Comparison of ENCODE assay signal across 30 mouse cellular contexts in the genomic region with DNA sequence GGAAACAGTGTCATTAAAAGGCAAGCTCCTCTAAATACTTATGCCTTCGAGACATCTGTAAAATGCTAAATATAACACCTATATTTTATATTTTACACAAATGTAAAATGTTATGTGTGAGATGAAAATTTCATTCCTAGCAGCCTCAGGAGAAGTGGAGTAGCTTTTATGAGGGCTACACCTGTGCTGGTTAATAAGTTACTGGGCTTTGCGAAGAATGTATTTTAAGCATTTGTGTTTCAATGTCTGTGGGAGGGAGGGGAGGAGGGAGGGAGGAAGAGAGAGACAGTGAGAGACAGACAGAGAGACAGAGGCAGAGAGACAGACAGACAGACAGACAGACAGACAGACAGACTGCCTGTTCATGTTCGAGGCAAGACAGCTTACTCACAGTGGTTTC.
DNase-seq lines count a peak whose midpoint lies in the region; ATAC-seq and TF ChIP-seq lines count a peak whose summit lies in the region.
"Had no signal": no experiment of that assay in that cellular context is flagged by ENCODE, and none has a peak within 500 bp of the region (broad histone marks: within the 10 kb centered on the region; RNA-seq: fewer than 3 reads in every experiment).

No protein-coding gene starts in this region.

- no peaks in the 10 kb centered on the region for H3K27me3 ChIP-seq in CH12.LX (replicated peaks)
- H3K27me3 ChIP-seq: hindbrain, embryonic 15.5 days; neural tube, embryonic 15.5 days had no signal

- ATAC-seq in erythroid progenitor cell, adult 5-6 weeks (replicated peaks; ENCODE audit: low FRiP score, poor library complexity, severe bottlenecking), result no peak
- ATAC-seq: CD4-positive, CD25-positive, alpha-beta regulatory T cell, adult 4 months; forebrain, embryonic 16.5 days; inflammation-experienced regulatory T-cells, adult 6 months; liver, postnatal 0 days had no signal

- in situ Hi-C loops in CH12.LX (cut with MboI; ENCODE audit: low pct_ligation_motif_present, low pct_unique_long_range_greater_than_20kb, low sequenced_read_pairs) (no loop called here), ES-E14 (cut with MboI; ENCODE audit: low sequenced_read_pairs in 2 of 2, unreplicated experiment in 2 of 2) (no loop called here)

- no peak overlapping the region for H3K4me3 ChIP-seq in CH12.LX (replicated peaks in 1 of 3; ENCODE audit: low read depth in 2 of 3, low read length in 2 of 3, poor library complexity in 1 of 3)
- no peak overlapping the region for H3K4me3 ChIP-seq in ES-E14 (ENCODE audit: insufficient read depth in 1 of 2, low read depth in 1 of 2, low read length in 2 of 2, poor library complexity in 1 of 2, severe bottlenecking in 1 of 2)
- H3K4me3 ChIP-seq: hindbrain, embryonic 10.5 days; hindbrain, embryonic 15.5 days; left cerebral cortex, adult 2 months; neural tube, embryonic 15.5 days had no signal

- dilution Hi-C loops in CH12.LX (cut with MboI; ENCODE audit: extremely low pct_ligation_motif_present, extremely low pct_unique_long_range_greater_than_20kb, low sequenced_read_pairs), result no loop called here

- TF ChIP-seq CTCF in CH12.LX (conservative IDR thresholded peaks at IDR 0.05 in 1 of 2, IDR thresholded peaks at IDR 0.05 in 1 of 2; ENCODE audit: low read depth in 2 of 2, low read length in 2 of 2), result no peak

- H3K9ac ChIP-seq in CH12.LX (ENCODE audit: insufficient read depth, low read depth), result no peak overlapping the region
- H3K9ac ChIP-seq in ES-E14 (ENCODE audit: insufficient read depth, low read depth, low read length, poor library complexity, severe bottlenecking), result no peak overlapping the region
- H3K9ac ChIP-seq: hindbrain, embryonic 15.5 days; liver, postnatal 0 days; neural tube, embryonic 15.5 days had no signal

- H3K36me3 ChIP-seq in CH12.LX (replicated peaks in 1 of 2; ENCODE audit: control insufficient read depth in 1 of 2, insufficient read depth in 1 of 2, low read length in 1 of 2) (no peaks in the 10 kb centered on the region), ES-E14 (ENCODE audit: control insufficient read depth, insufficient read depth, low read length, poor library complexity, severe bottlenecking) (peaks cover 8% of the 10 kb centered on the region)
- H3K36me3 ChIP-seq: hindbrain, embryonic 10.5 days; hindbrain, embryonic 15.5 days; neural tube, embryonic 15.5 days had no signal

- TF ChIP-seq RAD21 in CH12.LX (IDR thresholded peaks at IDR 0.05; ENCODE audit: low read depth, low read length), result no peak

- H3K27ac ChIP-seq in CH12.LX (ENCODE audit: insufficient read depth, low read depth) (no peak overlapping the region), ES-E14 (ENCODE audit: insufficient read depth, low read depth, low read length, poor library complexity, severe bottlenecking) (peak overlapping the region; percentile 56; the same call in 1 of the 2 replicates)
- H3K27ac ChIP-seq: hindbrain, embryonic 10.5 days; hindbrain, embryonic 15.5 days; left cerebral cortex, adult 2 months; macrophage; neural tube, embryonic 15.5 days had no signal

- H3K4me1 ChIP-seq in CH12.LX (ENCODE audit: control insufficient read depth in 1 of 2, insufficient read depth in 2 of 2), result peaks cover 6 to 23% of the 10 kb centered on the region in 2 experiments
- peaks cover 3 to 10% of the 10 kb centered on the region in 2 experiments; a peak in 2 of 4 replicates for H3K4me1 ChIP-seq in ES-E14 (ENCODE audit: control insufficient read depth in 2 of 2, insufficient read depth in 2 of 2, low read length in 2 of 2, poor library complexity in 1 of 2)
- H3K4me1 ChIP-seq: neural tube, embryonic 15.5 days had no signal

- DNase-seq in kidney, postnatal 14 days, result peak; percentile 8
- DNase-seq in kidney, adult 18-20 months, result no peak
- DNase-seq in CH12.LX (ENCODE audit: extremely low read depth) (no peak), ES-E14 (ENCODE audit: low read depth, low spot score) (no peak)
- peak; percentile 55 for DNase-seq in large intestine, adult 2 months (ENCODE audit: low read depth, low spot score)
- DNase-seq in frontal cortex, adult 2 months (ENCODE audit: extremely low spot score in 1 of 2, low spot score in 1 of 2), result no peak
- DNase-seq: adrenal gland, adult 8-10 months; cerebellum, adult 8-10 months; cerebellum, postnatal 25 days; heart, postnatal 14 days; kidney, postnatal 4 days; layer of hippocampus, adult 9-11 months; liver, postnatal 0 days; lung, postnatal 10 days; midbrain, embryonic 14.5 days; retina, postnatal 1 day; right cerebral cortex, postnatal 25 days; spleen, adult 18-20 months; thymus, adult 18-20 months; thymus, postnatal 25 days had no signal

- TF ChIP-seq POLR2A in CH12.LX (IDR thresholded peaks at IDR 0.05; ENCODE audit: low read depth, low read length), result no peak

- H3K9me3 ChIP-seq in CH12.LX (replicated peaks; ENCODE audit: low read length) (no peaks in the 10 kb centered on the region), ES-E14 (ENCODE audit: control insufficient read depth, insufficient read depth, low read depth, low read length) (no peaks in the 10 kb centered on the region)
- H3K9me3 ChIP-seq: G1E; hindbrain, embryonic 10.5 days; hindbrain, embryonic 15.5 days; neural tube, embryonic 15.5 days had no signal

- no peaks in the 10 kb centered on the region for H3K79me2 ChIP-seq in CH12.LX (replicated peaks; ENCODE audit: control insufficient read depth, extremely low read depth, insufficient read depth, poor library complexity, severe bottlenecking)

- 22% methylated on average over 3 of the region's 3 CpGs for WGBS in large intestine, adult 2 months

- H3K4me2 ChIP-seq in CH12.LX (ENCODE audit: insufficient read depth, low read depth, poor library complexity, severe bottlenecking), result peak overlapping the region; percentile 61; the same call in 1 of the 2 replicates
- H3K4me2 ChIP-seq: hindbrain, embryonic 15.5 days; neural tube, embryonic 15.5 days had no signal

- no peak for TF ChIP-seq EP300 in CH12.LX (IDR thresholded peaks at IDR 0.05; ENCODE audit: low read length)

TF ChIP-seq in CH12.LX, 34 proteins besides CTCF, POLR2A, EP300 and RAD21:
- TF ChIP-seq POLR2AphosphoS2 (IDR thresholded peaks at IDR 0.05; ENCODE audit: low read depth, low read length), result no peak
- TF ChIP-seq ZMIZ1 (IDR thresholded peaks at IDR 0.05; ENCODE audit: low read depth, low read length), result no peak
- TF ChIP-seq ETS1 (conservative IDR thresholded peaks at IDR 0.05; ENCODE audit: low read depth, low read length), result no peak
- TF ChIP-seq PAX5 (IDR thresholded peaks at IDR 0.05; ENCODE audit: low read length), result no peak
- no peak for TF ChIP-seq GABPA (IDR thresholded peaks at IDR 0.05; ENCODE audit: insufficient replicate concordance, low read depth, low read length)
- TF ChIP-seq TBP (conservative IDR thresholded peaks at IDR 0.05; ENCODE audit: low read depth, low read length), result no peak

TF ChIP-seq in ES-E14, 5 proteins besides CTCF, POLR2A, EP300 and RAD21:
- no peak for TF ChIP-seq CHD2 (IDR thresholded peaks at IDR 0.05; ENCODE audit: low read depth, low read length)
- no peak for TF ChIP-seq ZC3H11A (IDR thresholded peaks at IDR 0.05; ENCODE audit: borderline replicate concordance, low read depth, low read length)
- no peak for TF ChIP-seq HCFC1 (IDR thresholded peaks at IDR 0.05; ENCODE audit: borderline replicate concordance, insufficient read depth, low read length)
- no peak for TF ChIP-seq MAFK (IDR thresholded peaks at IDR 0.05; ENCODE audit: insufficient read depth, low read depth, low read length)
- TF ChIP-seq ZNF384 (IDR thresholded peaks at IDR 0.05; ENCODE audit: low read depth, low read length), result no peak
TF ChIP-seq in ES-E14: peak in this region for 0.

Comparison
In these comparisons a context has a peak if more than half of its experiments do, and no peak if none do; other contexts are left out.
1. DNase-seq: peak in kidney, postnatal 14 days (single experiment) and large intestine, adult 2 months (single experiment); none in kidney, adult 18-20 months (single experiment), CH12.LX (single experiment), ES-E14 (single experiment) and frontal cortex, adult 2 months (0 of 2).